Mouse (Mus musculus) liver, embryonic 11.5 days (tissue): ENCODE results near the gene Lgals4. TPM values are rescaled to one million over a fixed set of nuclear protein-coding genes. Genes with fewer than 3 reads are reported as not detected.

Source experiments
- polyA plus RNA-seq: library from polyadenylated mRNA; unstranded; fragments of >200 nt; fragmentation: Nextera tagmentation; extraction: Ambion mirVana; gene quantifications from 2 replicates; pipeline ENCODE4 v1.2.1, GENCODE M21; 2014

The Lgals4 gene
- polyA plus RNA-seq, 1 experiment from 2014 or later: 5.1 TPM

Other genes with a start within 250 kb of the Lgals4 start
- 17.4 and 18.6 TPM in 2 replicates for gene Samd4b, start 235.7 kb upstream of the Lgals4 start, polyA plus RNA-seq
- 34.0 and 35.3 TPM in 2 replicates for gene Pak4, start 235.7 kb upstream of the Lgals4 start, polyA plus RNA-seq
- not detected in 2 replicates for gene Acp7, start 202.5 kb upstream of the Lgals4 start, polyA plus RNA-seq
- 1.4 and 1.7 TPM in 2 replicates for gene Fbxo27, start 141.0 kb upstream of the Lgals4 start, polyA plus RNA-seq
- gene Fbxo17, start 117.0 kb upstream of the Lgals4 start, polyA plus RNA-seq: 3.1 and 3.7 TPM in 2 replicates
- 172 and 180 TPM in 2 replicates for gene Mrps12, start 92.0 kb upstream of the Lgals4 start, polyA plus RNA-seq
- gene Sars2, start 91.9 kb upstream of the Lgals4 start, polyA plus RNA-seq: 31.3 and 35.3 TPM in 2 replicates
- gene Ccer2, start 77.7 kb upstream of the Lgals4 start, polyA plus RNA-seq: not detected in 2 replicates
- 41.0 and 41.9 TPM in 2 replicates for gene Sirt2, start 67.1 kb upstream of the Lgals4 start, polyA plus RNA-seq
- 61.4 and 61.8 TPM in 2 replicates for gene Nfkbib, start 66.3 kb upstream of the Lgals4 start, polyA plus RNA-seq
- 21.7 and 23.1 TPM in 2 replicates for gene Rinl, start 44.9 kb upstream of the Lgals4 start, polyA plus RNA-seq
- 238 and 279 TPM in 2 replicates for gene Hnrnpl, start 25.3 kb upstream of the Lgals4 start, polyA plus RNA-seq
- 107 TPM in 2 replicates for gene Ech1, start 8.6 kb upstream of the Lgals4 start, polyA plus RNA-seq
- gene Lgals7, start 30.0 kb downstream of the Lgals4 start, polyA plus RNA-seq: not detected in 2 replicates
- 0.21 and 0.37 TPM in 2 replicates for gene Capn12, start 47.6 kb downstream of the Lgals4 start, polyA plus RNA-seq
- 191 and 209 TPM in 2 replicates for gene Actn4, start 128.5 kb downstream of the Lgals4 start, polyA plus RNA-seq
- 421 and 425 TPM in 2 replicates for gene Eif3k, start 148.0 kb downstream of the Lgals4 start, polyA plus RNA-seq
- gene Map4k1, start 148.2 kb downstream of the Lgals4 start, polyA plus RNA-seq: 50.7 and 53.2 TPM in 2 replicates